ENCODE assay signal across 26 mouse cellular contexts in the genomic region with DNA sequence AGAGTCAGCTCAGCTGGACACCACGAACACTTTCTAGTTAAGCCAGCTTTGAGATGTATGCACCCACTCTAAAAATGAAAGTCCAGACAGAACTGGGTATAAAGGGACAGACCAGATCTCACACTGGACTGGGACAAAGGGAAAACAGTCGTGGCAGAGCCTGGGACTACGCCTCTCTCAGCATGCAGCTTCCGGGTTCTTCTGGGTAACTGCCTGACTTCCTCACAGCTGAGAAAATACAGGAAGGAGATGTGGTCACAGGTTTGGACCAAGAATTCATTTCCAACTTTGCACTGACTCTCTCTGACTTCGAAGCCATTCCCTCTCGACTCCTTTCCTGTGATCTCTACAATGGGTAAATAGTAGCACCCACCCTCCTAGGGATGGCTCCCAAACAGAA. TPM values are rescaled to one million over a fixed set of nuclear protein-coding genes. Genes with fewer than 3 reads are reported as not detected.
DNase-seq lines count a peak whose midpoint lies in the region; ATAC-seq and TF ChIP-seq lines count a peak whose summit lies in the region.
"Had no signal": no experiment of that assay in that cellular context is flagged by ENCODE, and none has a peak within 500 bp of the region (broad histone marks: within the 10 kb centered on the region; RNA-seq: fewer than 3 reads in every experiment).

No protein-coding gene starts in this region.

- H3K27ac ChIP-seq in CH12.LX (ENCODE audit: insufficient read depth, low read depth), result no peak overlapping the region
- H3K27ac ChIP-seq in brown adipose tissue, adult 24 weeks (replicated peaks; ENCODE audit: low read depth, low read length), result peak overlapping the region; percentile 31; the same call in 1 of the 2 replicates
- H3K27ac ChIP-seq in embryonic facial prominence, embryonic 10.5 days (replicated peaks), result no peak overlapping the region
- no peak overlapping the region for H3K27ac ChIP-seq in forebrain, postnatal 0 days (ENCODE audit: low read depth, low read length)
- H3K27ac ChIP-seq: embryonic facial prominence, embryonic 13.5 days; hindbrain, embryonic 15.5 days; liver, embryonic 13.5 days; midbrain, embryonic 15.5 days; neural tube, embryonic 13.5 days had no signal

- in situ Hi-C loops in CH12.LX (cut with MboI; ENCODE audit: low pct_ligation_motif_present, low pct_unique_long_range_greater_than_20kb, low sequenced_read_pairs), result no loop called here

- no peaks in the 10 kb centered on the region for H3K27me3 ChIP-seq in CH12.LX (replicated peaks)
- no peaks in the 10 kb centered on the region for H3K27me3 ChIP-seq in embryonic facial prominence, embryonic 10.5 days (replicated peaks; ENCODE audit: low read depth, poor library complexity, severe bottlenecking)
- H3K27me3 ChIP-seq in forebrain, postnatal 0 days (ENCODE audit: insufficient read depth, low read length), result no peaks in the 10 kb centered on the region
- H3K27me3 ChIP-seq: embryonic facial prominence, embryonic 13.5 days; hindbrain, embryonic 15.5 days; liver, embryonic 13.5 days; midbrain, embryonic 15.5 days; neural tube, embryonic 13.5 days had no signal

- no peak overlapping the region for H3K4me3 ChIP-seq in lung, adult 2 months (replicated peaks; ENCODE audit: extremely low read depth, low read depth, low read length)
- H3K4me3 ChIP-seq in CH12.LX (replicated peaks in 1 of 3; ENCODE audit: low read depth in 2 of 3, low read length in 2 of 3, poor library complexity in 1 of 3), result no peak overlapping the region
- H3K4me3 ChIP-seq in brown adipose tissue, adult 24 weeks (ENCODE audit: insufficient read depth, low read depth, low read length), result no peak overlapping the region
- no peak overlapping the region for H3K4me3 ChIP-seq in embryonic facial prominence, embryonic 10.5 days
- H3K4me3 ChIP-seq in forebrain, postnatal 0 days (ENCODE audit: low read depth, low read length), result no peak overlapping the region
- H3K4me3 ChIP-seq: embryonic facial prominence, embryonic 13.5 days; hindbrain, embryonic 15.5 days; liver, embryonic 13.5 days; midbrain, embryonic 15.5 days; neural tube, embryonic 13.5 days had no signal

- no peak for TF ChIP-seq EP300 in CH12.LX (IDR thresholded peaks at IDR 0.05; ENCODE audit: low read length)

- H3K4me2 ChIP-seq in CH12.LX (ENCODE audit: insufficient read depth, low read depth, poor library complexity, severe bottlenecking), result no peak overlapping the region
- no peak overlapping the region for H3K4me2 ChIP-seq in forebrain, postnatal 0 days (ENCODE audit: low read depth)
- H3K4me2 ChIP-seq: embryonic facial prominence, embryonic 13.5 days; hindbrain, embryonic 15.5 days; liver, embryonic 13.5 days; midbrain, embryonic 15.5 days; neural tube, embryonic 13.5 days had no signal

- H3K4me1 ChIP-seq in lung, adult 2 months (ENCODE audit: control insufficient read depth, insufficient read depth, low read length), result peaks cover 4% of the 10 kb centered on the region; the same call in 1 of the 2 replicates
- peaks cover 0 to 3% of the 10 kb centered on the region in 2 experiments; a peak in 1 of 4 replicates for H3K4me1 ChIP-seq in CH12.LX (ENCODE audit: control insufficient read depth in 1 of 2, insufficient read depth in 2 of 2)
- peaks cover 6% of the 10 kb centered on the region for H3K4me1 ChIP-seq in brown adipose tissue, adult 24 weeks (ENCODE audit: control insufficient read depth, insufficient read depth, insufficient read length, low read length)
- H3K4me1 ChIP-seq in embryonic facial prominence, embryonic 10.5 days, result no peaks in the 10 kb centered on the region
- no peaks in the 10 kb centered on the region for H3K4me1 ChIP-seq in forebrain, postnatal 0 days (ENCODE audit: insufficient read depth)
- H3K4me1 ChIP-seq: embryonic facial prominence, embryonic 13.5 days; hindbrain, embryonic 15.5 days; liver, embryonic 13.5 days; midbrain, embryonic 15.5 days; neural tube, embryonic 13.5 days had no signal

- no peaks in the 10 kb centered on the region for H3K79me2 ChIP-seq in CH12.LX (replicated peaks; ENCODE audit: control insufficient read depth, extremely low read depth, insufficient read depth, poor library complexity, severe bottlenecking)

- peak; percentile 18 to 33 for DNase-seq in lung, adult 18-20 months
- DNase-seq in lung, adult 2 months, result no peak
- no peak for DNase-seq in CH12.LX (ENCODE audit: extremely low read depth)
- no peak for DNase-seq in embryonic facial prominence, embryonic 10.5 days (ENCODE audit: low spot score)
- DNase-seq in forebrain, postnatal 0 days, result no peak
- DNase-seq: adrenal gland, adult 2 months; cerebellum, adult 18-20 months; cerebellum, postnatal 36 days; heart, postnatal 14 days; layer of hippocampus, postnatal 36 days; liver, embryonic 13.5 days; right cerebral cortex, postnatal 4 days had no signal

- H3K9ac ChIP-seq in CH12.LX (ENCODE audit: insufficient read depth, low read depth), result no peak overlapping the region
- H3K9ac ChIP-seq in forebrain, postnatal 0 days, result no peak overlapping the region
- H3K9ac ChIP-seq: embryonic facial prominence, embryonic 13.5 days; hindbrain, embryonic 15.5 days; liver, embryonic 13.5 days; midbrain, embryonic 15.5 days; neural tube, embryonic 13.5 days had no signal

- no peaks in the 10 kb centered on the region for H3K9me3 ChIP-seq in CH12.LX (replicated peaks; ENCODE audit: low read length)
- H3K9me3 ChIP-seq in embryonic facial prominence, embryonic 10.5 days, result no peaks in the 10 kb centered on the region
- H3K9me3 ChIP-seq in forebrain, postnatal 0 days (ENCODE audit: low read length), result no peaks in the 10 kb centered on the region
- H3K9me3 ChIP-seq: embryonic facial prominence, embryonic 13.5 days; G1E; hindbrain, embryonic 15.5 days; liver, embryonic 13.5 days; midbrain, embryonic 15.5 days; neural tube, embryonic 13.5 days had no signal

- 55% methylated on average over 6 of the region's 6 CpGs for WGBS in lung, adult 2 months
- WGBS in embryonic facial prominence, embryonic 10.5 days, result 76% methylated on average over 6 of the region's 6 CpGs
- 74% methylated on average over 6 of the region's 6 CpGs for WGBS in forebrain, postnatal 0 days

- TF ChIP-seq RAD21 in CH12.LX (IDR thresholded peaks at IDR 0.05; ENCODE audit: low read depth, low read length), result no peak

- no peak for TF ChIP-seq POLR2A in lung, adult 2 months (IDR thresholded peaks at IDR 0.05; ENCODE audit: borderline replicate concordance, extremely low read depth, low read depth, low read length)
- no peak for TF ChIP-seq POLR2A in CH12.LX (IDR thresholded peaks at IDR 0.05; ENCODE audit: low read depth, low read length)

- H3K36me3 ChIP-seq in CH12.LX (replicated peaks in 1 of 2; ENCODE audit: control insufficient read depth in 1 of 2, insufficient read depth in 1 of 2, low read length in 1 of 2), result no peaks in the 10 kb centered on the region
- no peaks in the 10 kb centered on the region for H3K36me3 ChIP-seq in embryonic facial prominence, embryonic 10.5 days (replicated peaks)
- H3K36me3 ChIP-seq in forebrain, postnatal 0 days (ENCODE audit: insufficient read depth), result no peaks in the 10 kb centered on the region
- H3K36me3 ChIP-seq: embryonic facial prominence, embryonic 13.5 days; G1E; hindbrain, embryonic 15.5 days; liver, embryonic 13.5 days; midbrain, embryonic 15.5 days; neural tube, embryonic 13.5 days had no signal

- no peak for TF ChIP-seq CTCF in lung, adult 2 months (IDR thresholded peaks at IDR 0.05; ENCODE audit: insufficient read depth, low read length)
- TF ChIP-seq CTCF in CH12.LX (conservative IDR thresholded peaks at IDR 0.05 in 1 of 2, IDR thresholded peaks at IDR 0.05 in 1 of 2; ENCODE audit: low read depth in 2 of 2, low read length in 2 of 2), result no peak
- no peak for TF ChIP-seq CTCF in forebrain, postnatal 0 days (IDR thresholded peaks at IDR 0.05; ENCODE audit: low read depth)

- dilution Hi-C loops in CH12.LX (cut with MboI; ENCODE audit: extremely low pct_ligation_motif_present, extremely low pct_unique_long_range_greater_than_20kb, low sequenced_read_pairs), result no loop called here

- ATAC-seq in megakaryocyte, adult 5-6 weeks (ENCODE audit: poor library complexity, severe bottlenecking), result peak; percentile 81
- ATAC-seq in forebrain, postnatal 0 days, result no peak
- ATAC-seq: forebrain, embryonic 16.5 days; intestine, postnatal 0 days; midbrain, embryonic 15.5 days had no signal

TF ChIP-seq in CH12.LX, 34 proteins besides CTCF, POLR2A, EP300 and RAD21:
- TF ChIP-seq ELF1 (IDR thresholded peaks at IDR 0.05; ENCODE audit: low read depth, low read length) (0 out of 2 replicates have a peak, but pooled peaks have one; percentile 8), ZNF384 (IDR thresholded peaks at IDR 0.05; ENCODE audit: low read depth, low read length) (no peak)

RNA-seq across cellular contexts. Expression of a gene that starts 1.6 kb away (rescaled TPM):
- not detected in 2 replicates for polyA plus RNA-seq in lung, adult 2 months (2012; rRNA removed)
- not detected in 2 replicates for total RNA-seq in CH12.LX (2012; rRNA removed)
- not detected in 2 replicates for total RNA-seq in CH12.LX (2014; rRNA removed)
- not detected in 2 replicates for polyA plus RNA-seq in CH12.LX (2012; ENCODE audit: insufficient read length, low read depth)
- not detected in 2 replicates for polyA plus RNA-seq in brown adipose tissue, adult 24 weeks (2012; ENCODE audit: insufficient read depth, insufficient read length, missing spikeins)
- not detected in 2 replicates for total RNA-seq in megakaryocyte, adult 5-6 weeks (2015)
- total RNA-seq in megakaryocyte, adult 5-6 weeks (2017), result not detected in 2 replicates
- polyA plus RNA-seq in embryonic facial prominence, embryonic 10.5 days (2016; fragmentation: Nextera tagmentation; extraction: Ambion mirVana), result not detected in 2 replicates
- not detected in 2 replicates for total RNA-seq in forebrain, postnatal 0 days (2014; rRNA removed)
- polyA plus RNA-seq in forebrain, postnatal 0 days (2015; fragmentation: Nextera tagmentation; extraction: Ambion mirVana), result not detected in 2 replicates
- total RNA-seq: adrenal gland, adult 2 months; G1E; gastrocnemius, adult 18-20 months; heart, postnatal 14 days; layer of hippocampus, adult 18-20 months; layer of hippocampus, postnatal 36 days had no signal
- polyA plus RNA-seq: adrenal gland, adult 2 months; embryonic facial prominence, embryonic 13.5 days; forebrain, embryonic 16.5 days; G1E; gonadal fat pad, adult 2 months; hindbrain, embryonic 15.5 days; intestine, postnatal 0 days; kidney, embryonic 16.5 days; limb, embryonic 11.5 days; liver, embryonic 13.5 days; midbrain, embryonic 15.5 days; neural tube, embryonic 13.5 days had no signal

Comparison
In these comparisons a context has a peak if more than half of its experiments do, and no peak if none do; other contexts are left out.
1. DNase-seq: peak in lung, adult 18-20 months (2 of 2); none in lung, adult 2 months (single experiment), CH12.LX (single experiment), embryonic facial prominence, embryonic 10.5 days (single experiment) and forebrain, postnatal 0 days (single experiment).